Mouse (Mus musculus): ENCODE measurements around the gene Rab3a.

DNA sequence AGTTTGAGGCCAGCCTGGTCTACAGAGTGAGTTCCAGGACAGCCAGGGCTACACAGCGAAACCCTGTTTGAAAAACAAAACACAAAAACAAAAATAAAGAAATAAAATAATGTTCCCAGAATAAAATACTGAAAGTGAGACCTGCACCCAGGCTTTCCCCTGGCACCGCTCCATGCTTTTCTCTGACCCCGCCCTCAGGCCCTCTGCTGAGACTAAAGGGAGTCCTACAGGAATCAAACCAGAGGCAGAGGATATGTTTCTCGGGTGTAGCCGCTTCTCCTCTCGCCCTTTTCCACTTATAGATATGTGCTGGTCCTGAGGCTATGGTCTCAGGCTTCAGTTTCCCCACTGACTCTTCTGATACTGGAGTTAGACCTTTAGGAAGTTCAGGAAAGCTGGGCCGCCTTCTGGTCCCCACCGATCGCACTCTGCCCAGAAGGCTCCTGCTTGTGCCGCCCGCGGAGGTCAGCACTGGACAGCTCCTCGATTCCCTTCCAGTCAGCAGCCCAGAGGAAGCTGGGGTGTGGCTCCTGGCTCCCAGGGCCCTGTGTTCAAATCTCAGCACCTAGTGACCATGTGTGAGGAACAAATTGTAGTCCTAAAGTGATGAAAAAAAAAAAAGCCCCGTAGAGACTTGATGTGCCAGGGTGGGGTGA is 28.6 kb upstream of the Rab3a start:
- TF ChIP-seq POLR2A (IDR thresholded peaks at IDR 0.05; ENCODE audit: extremely low read depth, insufficient read depth, low read length): no peak
- TF ChIP-seq CTCF (IDR thresholded peaks at IDR 0.05; ENCODE audit: extremely low read depth, insufficient read depth, low read length): no peak
